Mouse (Mus musculus) adipocyte (in vitro differentiated cells): ENCODE measurements at regions not wholly inside any gene's neighbourhood (a gene's known extent, or its start where the extent isn't known, plus 50 kb on each side); places are given as distances from the start of the nearest gene placed in this dataset.
A peak's percentile ranks its signal among the peaks of the same experiment; 100 is the strongest.

Experiments
- DNase-seq: peaks from one replicate; pipeline ENCODE4 v3.0.0-alpha.2; 2016; ENCODE audit warnings: low spot score

DNA sequence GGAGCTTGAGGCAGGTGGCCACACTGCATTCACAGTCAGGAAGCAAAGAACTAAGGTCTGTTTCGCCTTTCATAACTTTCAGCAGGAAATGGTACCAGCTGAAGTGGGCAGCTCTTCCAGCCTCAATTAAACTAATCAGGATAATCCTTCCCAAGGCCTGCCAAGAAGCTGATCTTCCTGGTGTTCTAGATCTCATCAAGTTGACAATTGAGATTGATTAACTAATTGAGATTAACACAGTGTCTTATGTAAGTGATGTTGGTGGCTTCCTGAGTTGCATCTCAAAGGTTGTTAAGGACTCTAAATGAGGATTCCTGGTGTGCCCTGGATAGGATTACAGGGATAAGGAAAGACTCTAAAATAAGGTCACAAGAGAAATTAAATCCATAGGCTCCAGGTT is 273.3 kb upstream of the Irx2 start:
- no peak for DNase-seq

GRCm38 (mm10) chr13:72355821-72356220 is 272.8 kb upstream of the Irx2 start:
- DNase-seq = no peak

DNA sequence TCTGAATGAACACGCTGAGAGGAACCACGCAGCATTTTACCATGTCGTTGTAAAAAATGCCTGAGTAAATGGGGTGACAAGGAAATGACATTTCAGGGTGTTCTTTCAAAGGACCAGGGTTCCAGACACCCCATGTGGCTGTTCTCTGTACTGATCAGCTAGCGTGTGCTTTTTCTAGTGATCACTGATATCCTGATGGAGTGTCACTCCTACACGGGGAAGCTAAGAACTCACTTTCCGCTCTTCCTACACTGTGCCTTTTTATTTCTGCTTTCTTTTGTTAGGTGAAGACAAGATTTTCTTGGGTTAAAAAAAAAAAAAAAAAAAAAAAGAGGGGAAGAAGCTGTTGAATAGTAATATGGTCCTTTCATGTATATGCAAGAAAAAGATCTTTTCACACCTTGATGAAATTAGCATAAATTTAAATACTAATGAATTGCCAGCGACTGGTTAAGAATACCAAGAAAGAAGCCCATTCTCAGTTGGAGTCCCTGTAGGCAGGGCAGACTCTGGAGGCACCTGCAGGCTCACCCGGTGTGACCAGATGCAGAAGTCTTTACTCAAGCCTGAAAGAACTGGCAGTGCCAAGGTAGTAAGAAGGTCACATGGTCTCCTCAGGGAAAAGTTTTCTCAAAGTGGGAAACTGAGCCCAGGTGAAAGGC is 270.2 kb upstream of the Irx2 start:
- no peak for DNase-seq

DNA sequence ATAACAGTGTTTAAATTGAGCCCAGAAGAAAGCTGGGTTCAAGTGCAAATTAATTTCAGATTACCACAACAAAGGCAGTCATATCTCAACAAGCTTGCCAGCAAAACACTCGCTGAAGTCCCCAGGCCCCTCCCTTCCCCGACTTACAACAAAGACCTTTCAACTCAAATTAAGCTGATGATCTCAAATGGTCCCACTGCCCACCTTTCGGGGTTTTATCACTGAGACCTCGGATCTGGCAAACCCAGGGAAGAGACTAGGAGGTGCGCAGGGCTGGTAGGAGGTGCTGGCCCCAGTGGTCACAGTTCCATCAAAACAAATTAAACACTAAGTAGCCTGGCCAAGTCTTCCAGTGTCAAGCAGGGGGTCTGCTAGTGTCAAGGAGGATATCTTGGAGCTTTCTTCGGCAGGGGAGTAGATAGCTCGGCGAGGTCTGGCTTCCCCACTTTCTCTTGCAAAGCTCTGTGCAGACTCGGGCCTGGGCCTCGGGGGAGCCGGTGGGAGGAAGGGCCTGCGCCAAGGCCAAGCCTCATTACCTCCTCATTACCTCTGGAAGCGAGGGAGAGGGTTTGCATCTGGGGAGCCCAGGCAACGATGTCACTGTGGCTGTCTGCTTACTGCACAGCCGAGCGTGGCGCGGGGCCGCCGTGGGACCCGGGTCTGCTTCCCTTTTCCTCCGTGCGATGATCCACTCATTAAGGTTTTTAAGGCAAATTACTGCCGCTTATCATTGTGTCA is 262.9 kb upstream of the Irx2 start:
- DNase-seq = no peak

- DNase-seq = no peak
Measured at GRCm38 (mm10) chr13:72366281-72366680, 262.3 kb upstream of the Irx2 start.

- DNase-seq = peak; percentile 5
Measured at GRCm38 (mm10) chr13:72370131-72370530, 258.5 kb upstream of the Irx2 start.

DNA sequence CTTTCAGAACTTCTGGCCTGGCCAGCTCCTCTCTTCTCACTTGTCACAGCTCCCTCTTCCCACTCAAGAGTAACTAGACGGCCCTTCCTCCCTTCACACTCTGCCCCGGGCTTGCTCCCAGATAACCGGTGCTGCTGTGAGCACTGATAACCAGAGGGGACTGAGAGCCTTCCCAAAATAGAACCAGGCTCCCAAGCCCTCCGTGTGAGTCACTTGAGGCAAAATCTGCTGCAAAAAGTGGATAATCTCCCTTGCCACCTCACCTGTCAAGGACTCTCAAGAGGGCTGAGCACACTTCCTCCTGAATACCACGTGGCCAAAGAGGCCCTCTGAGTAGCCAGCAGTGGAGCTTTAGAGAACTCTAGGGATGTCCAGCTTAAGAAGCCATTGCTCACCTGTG is 257.6 kb upstream of the Irx2 start:
- DNase-seq = no peak

DNA sequence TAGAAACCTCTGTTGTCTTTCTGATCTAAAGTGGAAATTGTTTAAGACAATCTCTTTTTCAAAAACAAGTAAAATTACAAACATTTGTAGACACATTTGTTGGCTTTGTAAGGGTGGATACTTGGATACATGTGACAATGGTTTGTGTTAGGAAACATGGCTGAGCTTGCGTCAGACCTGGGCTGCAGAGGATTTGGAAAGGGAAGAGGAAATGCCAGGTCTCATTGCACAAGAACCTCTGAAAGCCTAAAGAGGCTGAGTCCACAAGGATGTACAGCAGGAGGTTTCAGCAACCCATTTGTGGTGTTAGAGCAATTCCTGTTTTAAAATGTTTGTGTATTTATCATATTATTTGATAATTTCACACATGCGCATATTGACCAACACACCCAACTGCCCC is 235.3 kb upstream of the Irx2 start:
- peak; percentile 4 for DNase-seq

DNA sequence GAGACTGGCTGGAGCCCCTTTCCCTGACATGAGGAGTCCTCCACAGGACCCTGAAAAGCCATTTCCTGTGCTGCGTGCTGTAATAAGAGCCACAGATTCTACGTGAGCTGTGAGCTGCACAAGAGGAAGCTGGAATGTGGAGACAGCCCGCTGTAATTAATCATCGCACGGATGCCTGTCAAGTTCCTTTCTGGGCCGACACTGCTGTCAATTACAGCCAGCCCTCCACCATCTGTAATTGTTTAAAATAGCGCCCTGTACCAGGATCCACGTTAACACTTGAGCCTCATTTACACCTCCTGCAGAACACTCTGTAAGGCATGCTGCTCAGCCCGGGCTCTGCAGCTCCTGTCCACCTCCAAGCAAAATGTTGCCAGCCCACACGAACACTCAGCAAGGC is 227.9 kb upstream of the Irx2 start:
- no peak for DNase-seq

DNA sequence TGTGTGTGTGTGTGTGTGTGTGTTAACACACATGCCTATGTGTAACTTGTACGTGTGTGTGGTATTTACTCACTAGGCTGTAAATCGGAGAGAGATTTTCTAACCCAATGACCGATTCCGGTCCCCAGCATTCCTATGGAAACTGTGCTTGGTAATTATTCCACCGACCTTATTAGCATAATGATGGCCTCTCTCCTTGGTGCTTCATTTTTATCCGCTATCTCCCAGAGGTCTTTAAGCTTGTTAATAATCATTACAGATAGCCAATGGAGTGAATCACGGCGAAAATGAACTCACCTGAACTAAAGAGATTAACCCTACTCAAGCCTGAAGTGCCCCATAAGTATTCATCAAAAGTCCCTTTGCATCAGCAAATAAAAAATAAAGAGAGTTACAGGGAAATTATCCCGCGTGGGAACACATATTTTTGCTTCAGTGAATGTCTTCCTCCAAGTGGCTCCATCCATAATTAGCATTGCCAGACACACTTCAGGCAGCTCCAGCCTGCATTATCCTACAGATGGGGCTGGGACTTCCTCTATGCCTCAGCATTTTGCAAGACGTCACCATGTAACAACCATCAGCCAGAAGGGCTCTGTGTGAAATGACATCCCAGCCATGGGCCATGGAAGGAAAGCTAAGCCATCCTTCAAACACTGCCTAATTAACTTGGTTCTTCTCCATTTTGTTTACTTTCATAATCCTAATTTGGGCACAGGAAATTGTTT is 219.2 kb upstream of the Irx2 start:
- DNase-seq = no peak

GRCm38 (mm10) chr13:72412656-72413055 is 216.0 kb upstream of the Irx2 start:
- DNase-seq = no peak

- DNase-seq = no peak
Measured at GRCm38 (mm10) chr13:72416981-72417380, 211.6 kb upstream of the Irx2 start.

- DNase-seq = no peak
Measured at GRCm38 (mm10) chr13:72417816-72418215, 210.8 kb upstream of the Irx2 start.

DNA sequence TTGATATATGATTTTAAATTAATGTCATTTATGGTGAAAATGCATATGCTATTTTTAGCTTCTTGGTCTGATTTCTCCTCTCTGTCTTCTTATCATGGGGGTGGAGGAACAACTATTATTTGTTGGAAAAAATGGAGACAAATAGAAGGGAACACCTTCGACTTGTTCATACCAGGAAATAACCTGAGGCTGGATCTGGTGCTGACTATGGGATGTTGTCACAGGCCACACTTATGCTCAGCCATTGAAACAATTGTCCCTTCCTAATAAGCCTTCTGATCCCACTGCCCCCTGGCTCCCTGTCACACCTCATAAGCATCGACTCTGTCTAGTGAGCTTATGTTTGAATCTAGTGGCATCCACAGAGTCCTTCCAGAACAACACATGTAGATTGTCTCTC is 210.3 kb upstream of the Irx2 start:
- DNase-seq = no peak

DNA sequence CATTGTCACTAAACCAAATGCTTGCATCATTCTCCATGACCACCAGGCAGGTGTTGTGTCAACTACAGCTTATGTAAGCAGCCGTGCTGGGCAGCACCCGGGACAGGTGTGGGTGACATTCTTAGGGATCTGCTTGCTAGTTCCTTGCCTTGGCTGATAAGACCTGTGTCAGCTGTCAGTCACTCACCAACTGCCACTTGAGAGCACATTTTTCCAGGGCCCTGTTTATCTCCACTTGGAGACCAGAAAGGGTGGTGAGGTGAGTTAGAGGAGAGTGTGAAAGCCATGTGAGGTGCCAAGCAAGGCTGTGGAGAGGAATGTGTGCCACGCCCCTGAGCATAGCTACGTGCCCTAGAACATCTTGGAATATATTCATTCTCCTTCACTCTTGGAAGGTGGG is 209.1 kb upstream of the Irx2 start:
- DNase-seq = no peak

GRCm38 (mm10) chr13:72425917-72426316 is 202.7 kb upstream of the Irx2 start:
- DNase-seq = no peak

- no peak for DNase-seq
Measured at GRCm38 (mm10) chr13:72445336-72445735, 183.3 kb upstream of the Irx2 start.

- no peak for DNase-seq
Measured at GRCm38 (mm10) chr13:72448458-72449058, 180.1 kb upstream of the Irx2 start.

GRCm38 (mm10) chr13:72495353-72495752 is 133.3 kb upstream of the Irx2 start:
- no peak for DNase-seq

DNA sequence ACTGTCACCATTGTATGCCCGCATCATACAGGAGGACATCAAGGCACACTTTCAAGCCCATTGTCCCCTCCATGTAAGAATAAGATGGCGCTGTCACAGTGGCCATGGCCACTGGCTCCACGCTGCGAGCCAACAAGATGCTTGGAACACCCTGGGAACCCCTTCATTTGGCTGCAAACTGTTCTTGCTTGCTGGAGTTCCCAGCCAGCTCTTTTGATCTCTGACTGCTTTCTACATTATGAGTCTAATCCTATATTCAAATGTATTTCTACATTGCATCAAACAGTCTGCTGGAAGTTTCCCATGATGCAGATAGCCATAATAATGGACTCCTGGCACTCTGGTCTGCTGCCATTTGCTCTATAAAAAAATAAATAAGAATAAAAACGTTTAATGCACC is 131.6 kb upstream of the Irx2 start:
- no peak for DNase-seq

- DNase-seq = no peak
Measured at GRCm38 (mm10) chr13:72497521-72497920, 131.1 kb upstream of the Irx2 start.

DNA sequence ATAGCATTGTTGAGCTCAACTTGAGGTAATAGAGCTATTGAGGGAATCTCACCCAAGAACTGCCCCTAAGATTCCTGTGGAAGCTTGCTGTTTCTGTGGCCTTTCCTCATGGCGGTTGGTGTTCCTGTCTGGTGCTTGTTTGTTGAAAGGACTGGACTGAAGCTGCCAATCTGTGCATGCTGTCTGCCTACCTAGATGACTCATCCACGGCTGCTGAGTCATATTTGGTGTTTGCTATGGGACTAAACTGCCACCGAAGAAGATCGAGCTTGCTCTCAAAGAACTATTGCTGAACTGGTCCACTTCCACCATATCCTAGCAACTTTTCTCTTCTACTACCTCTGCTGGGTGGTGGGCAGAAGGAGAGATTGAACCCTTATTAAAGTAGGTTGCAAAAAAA is 122.7 kb upstream of the Irx2 start:
- no peak for DNase-seq

- no peak for DNase-seq
Measured at GRCm38 (mm10) chr13:72538633-72539032, 90.0 kb upstream of the Irx2 start.
